Mouse (Mus musculus): ENCODE data around the gene Tes.

The Tes gene

DNA sequence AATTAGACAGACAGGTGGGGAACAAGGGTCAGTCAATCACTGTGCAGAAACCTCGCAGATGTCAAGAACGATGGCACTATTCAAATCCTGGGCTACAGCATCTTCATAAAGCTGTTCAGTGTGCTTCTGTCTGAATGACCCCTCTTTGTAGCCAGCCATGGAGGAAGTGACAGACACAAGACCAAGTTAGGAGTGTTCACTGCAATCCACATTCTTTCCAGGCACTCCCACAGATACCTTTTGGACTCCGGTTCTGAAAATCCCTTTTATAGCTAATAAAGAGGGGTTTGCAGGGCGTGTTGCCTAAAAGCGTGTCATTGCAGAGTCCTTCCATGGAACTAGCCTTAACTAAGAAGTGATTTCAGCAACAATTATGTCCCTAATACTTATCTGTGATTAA, 14.9 kb downstream of the Tes start:
- DNase-seq, result no peak

DNA sequence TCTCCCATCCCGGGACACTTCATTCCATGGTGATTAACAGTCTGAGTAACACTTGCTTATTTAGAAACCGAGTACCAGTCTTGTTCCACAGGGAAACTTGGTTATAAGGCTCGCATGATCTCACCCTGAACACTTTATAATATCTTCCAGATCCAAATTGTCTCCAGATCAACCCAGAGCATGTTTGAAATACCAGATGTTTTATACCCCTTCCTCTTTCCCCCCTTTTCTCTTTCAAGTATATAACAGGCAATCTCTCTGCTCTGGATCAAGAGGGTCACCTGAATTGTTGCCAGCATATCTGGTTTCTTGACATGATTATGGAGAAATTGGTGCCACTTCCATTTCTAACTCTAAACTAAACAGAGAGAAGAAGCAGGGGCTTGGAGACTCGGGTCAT, 17.3 kb downstream of the Tes start:
- no peak for DNase-seq

DNA sequence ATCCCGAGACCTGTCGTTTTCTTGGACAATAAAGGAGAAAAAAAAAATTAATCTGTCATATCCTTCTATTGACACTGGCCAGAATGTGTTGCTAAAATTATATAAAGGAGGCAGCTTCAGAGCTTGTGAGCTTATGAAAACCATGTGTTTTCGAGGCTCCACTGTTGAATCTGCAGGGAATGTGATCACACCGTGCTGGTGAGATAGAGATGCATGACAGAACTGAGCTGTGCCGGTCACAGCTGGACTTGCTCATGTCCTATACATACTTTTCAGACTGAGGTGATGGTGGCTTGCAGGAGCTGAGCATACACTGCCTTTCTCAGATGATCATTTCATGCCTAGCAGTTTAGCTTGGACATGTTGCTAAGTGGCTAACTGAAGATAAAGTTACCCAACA, 17.9 kb downstream of the Tes start:
- DNase-seq, result no peak

DNA sequence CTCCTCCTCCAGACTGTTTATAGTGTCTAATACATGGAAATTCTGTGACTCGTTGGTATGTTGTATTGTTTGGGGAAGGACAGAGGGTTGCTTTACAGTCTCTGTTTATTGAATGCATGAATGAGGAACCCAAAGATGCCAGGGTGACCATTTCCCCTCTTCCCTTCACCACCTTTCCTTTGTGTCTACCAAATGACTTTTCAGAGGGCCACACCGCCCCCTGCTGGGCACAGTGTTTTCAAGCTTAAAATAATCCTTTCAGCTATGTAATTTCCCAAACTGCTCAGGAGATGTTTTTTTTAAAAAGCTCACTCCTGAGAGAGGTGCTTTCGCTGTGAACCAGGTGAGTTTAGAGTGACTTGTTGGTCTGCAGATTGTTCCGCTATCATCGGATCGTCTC, 22.5 kb downstream of the Tes start:
- DNase-seq, result peak; percentile 71 to 94

DNA sequence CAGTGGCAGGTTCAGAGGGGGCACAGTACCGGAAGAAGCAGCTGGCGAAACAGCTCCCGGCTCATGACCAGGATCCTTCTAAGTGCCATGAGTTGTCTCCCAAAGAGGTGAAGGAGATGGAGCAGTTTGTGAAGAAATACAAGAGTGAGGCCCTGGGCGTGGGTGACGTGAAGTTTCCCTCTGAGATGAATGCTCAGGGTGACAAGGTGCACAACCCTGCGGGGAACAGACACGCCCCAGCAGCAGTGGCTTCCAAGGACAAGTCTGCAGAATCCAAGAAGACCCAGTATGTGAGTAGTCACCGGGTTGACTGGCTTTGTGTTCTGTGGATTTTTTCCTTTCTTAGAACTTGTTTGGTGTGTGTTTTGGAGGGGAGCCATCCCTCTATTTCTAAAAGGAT, 32.4 kb downstream of the Tes start:
- DNase-seq, result no peak

DNA sequence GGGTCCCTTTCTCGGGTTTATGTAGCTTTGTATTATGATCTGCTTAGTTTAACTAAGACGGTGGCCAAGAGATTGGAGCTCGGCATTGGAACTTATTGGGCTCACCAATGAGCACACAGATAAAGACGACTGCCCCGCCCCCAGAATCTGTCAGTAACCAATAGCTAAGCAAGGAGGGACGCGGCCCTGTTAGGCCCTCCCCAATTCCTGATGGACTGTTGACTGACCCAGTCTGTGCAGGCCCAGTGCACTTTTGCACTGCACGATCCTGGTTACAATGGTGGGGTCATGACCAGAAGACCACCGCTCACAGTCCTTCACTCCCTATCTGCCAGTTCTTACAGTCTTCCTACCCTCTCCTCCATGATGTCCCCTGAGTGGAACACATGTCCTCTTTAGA, 33.6 kb downstream of the Tes start:
- DNase-seq, result no peak

DNA sequence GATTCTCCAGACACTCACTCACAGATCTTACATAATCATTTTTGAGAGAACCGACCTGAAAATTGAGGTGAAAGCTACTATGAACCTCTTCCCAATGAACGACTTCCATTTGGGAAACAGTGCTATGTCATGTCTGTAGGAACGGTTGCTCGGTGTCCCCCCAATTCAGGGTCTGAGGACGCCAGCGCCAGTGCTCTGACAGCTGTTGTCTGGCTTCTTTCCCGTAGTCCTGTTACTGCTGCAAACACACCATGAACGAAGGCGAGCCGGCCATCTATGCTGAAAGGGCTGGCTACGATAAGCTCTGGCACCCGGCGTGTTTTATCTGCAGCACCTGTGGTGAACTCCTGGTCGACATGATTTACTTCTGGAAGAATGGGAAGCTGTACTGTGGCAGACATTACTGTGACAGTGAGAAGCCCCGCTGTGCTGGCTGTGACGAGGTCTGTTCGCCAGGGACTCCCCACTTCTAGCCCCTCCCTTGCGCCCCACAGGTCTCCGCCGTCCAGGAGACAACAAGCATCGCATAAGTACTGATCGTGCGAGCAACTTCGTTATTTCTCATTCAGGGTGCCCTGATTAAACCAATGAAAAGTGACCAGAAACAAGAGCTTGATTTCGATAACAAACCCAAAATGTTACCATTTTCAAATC, 34.7 kb downstream of the Tes start:
- no peak for DNase-seq

DNA sequence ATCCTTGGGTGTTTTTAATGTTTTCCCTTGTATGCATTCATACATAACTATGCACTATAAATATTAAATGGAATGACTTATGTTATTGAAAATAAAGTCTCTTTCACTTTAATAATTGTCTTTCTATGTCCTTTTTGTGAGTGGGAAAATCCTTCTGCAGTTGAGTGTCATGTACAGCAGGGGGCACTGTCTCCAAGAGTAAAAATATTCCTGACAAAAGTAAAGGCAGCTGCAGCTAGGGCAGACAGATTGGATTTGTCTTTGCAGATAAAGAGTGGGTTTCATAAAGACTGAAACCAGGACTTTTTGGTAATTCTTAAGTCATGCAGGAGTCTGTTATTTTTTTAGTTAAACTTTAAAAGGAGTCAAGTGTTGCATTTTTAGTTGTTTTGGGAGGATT, 40.8 kb downstream of the Tes start:
- DNase-seq, result peak; percentile 34 to 66

DNA sequence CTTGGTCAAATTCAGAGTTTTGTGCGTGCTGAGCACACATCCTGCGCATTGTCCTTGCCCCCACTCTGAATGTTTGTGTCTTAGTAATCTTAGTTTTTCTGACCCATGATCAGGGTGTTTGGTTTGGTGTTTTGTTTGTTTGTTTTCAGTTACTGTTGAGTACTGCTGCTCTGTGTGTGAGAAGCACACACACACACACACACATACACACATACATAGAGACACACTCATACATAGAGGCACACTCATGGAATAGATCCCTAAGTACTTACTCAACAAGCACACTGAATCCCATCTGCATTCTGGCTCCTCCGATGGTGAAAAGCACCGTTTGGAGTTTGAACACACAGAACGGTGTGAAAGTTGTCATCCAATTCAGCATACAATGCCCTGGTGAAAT, 41.5 kb downstream of the Tes start:
- no peak for DNase-seq

DNA sequence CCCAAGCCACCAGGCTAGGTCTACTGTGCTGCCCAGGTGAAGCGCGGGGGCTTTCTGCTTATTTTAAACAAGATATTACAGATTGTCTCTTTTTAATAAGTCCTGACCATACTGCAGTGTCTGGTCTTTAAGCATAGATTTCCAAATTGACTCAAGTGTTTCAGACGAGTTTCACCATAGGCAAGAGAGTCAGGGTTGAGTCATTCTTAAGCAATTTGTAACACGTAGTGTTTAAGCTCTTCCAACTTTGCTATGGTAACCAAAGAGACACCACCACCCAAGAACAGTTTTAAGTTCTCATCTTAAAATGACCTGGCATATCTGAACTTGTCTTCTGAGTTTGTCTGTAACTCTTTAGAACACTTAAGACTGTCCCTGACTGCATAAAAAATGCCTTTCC, 44.3 kb downstream of the Tes start:
- DNase-seq, result no peak

DNA sequence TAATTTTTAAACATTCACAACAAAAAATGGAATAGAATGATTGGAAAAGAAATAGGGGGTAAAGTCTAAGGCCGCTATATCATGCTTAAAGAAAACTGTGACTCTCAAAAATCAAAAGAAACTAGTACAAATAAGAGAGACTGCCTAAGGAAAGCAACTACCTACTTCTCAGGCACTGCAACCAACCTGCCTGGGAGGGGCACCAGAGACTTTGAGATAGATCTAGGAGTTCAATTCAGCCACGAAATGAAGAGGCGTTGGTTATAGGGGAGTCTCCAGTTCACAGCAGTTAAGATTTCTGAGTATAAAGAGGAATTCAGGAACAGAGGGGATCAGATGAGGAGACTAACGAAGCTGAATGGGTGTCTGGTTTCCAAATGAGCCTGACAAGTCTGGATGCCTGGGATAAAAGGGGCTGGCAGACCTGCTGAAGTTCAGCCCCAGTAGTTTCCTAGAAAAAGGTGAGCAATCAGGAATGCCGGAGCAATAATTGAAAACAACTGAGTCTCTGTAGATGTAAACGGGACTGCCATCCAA, 45.7 kb downstream of the Tes start:
- DNase-seq, result peak; percentile 37 to 67

DNA sequence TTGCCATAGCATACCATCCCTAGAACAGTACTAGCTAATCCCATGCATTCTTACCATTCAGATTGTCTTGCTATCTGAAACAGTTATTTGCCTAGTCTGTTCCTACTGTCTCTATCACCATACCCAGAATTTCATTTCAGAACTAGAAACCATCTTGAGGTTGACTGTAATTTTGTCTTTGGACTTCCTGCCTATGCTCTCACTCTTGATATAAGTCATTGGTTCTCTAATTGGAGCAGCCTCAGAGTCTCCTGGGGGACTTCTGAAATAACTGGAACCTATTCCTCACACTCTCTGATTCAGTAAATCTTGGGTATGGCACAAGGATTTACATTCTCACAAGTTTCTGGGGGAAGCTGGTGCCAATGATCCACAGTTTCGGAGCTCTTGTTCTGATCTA, 47.1 kb downstream of the Tes start:
- no peak for DNase-seq

DNA sequence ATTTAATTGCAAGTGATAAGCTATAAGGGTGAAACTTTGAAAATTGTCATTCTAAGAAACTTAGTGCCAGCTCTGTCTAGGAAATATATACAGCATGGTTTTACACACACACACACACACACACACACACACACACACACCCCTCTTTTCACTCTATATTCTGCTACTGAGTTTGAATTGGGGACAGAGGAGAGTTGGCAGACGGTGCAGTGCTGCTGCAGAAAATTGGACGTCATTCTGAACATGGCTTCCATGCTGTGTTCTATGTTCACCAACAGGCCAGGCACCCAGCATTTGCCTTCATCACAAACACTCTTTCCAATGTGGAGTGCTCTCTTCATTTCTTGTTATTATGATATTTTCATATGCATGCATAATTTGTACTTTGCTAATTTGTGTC, 48.0 kb downstream of the Tes start:
- no peak for DNase-seq

DNA sequence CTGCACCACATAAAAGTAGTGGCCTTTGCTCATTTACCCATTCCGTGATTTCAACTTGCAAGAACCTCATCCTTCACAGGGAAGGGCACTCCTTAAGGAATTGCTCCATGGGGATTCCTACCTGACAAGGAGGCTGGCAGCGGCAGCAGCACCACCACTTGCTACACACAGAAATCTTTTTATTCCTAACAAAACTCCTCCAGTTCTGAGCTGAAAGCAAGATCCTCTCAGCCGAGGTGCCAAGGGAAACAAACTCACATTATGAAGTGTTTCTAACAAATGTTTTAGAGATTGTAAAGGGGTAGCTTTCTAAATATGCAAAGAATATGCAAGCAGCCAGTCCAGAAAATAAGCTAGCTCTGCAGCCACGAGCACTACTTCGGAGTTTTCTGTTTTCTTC, 49.6 kb downstream of the Tes start:
- DNase-seq, result no peak

DNA sequence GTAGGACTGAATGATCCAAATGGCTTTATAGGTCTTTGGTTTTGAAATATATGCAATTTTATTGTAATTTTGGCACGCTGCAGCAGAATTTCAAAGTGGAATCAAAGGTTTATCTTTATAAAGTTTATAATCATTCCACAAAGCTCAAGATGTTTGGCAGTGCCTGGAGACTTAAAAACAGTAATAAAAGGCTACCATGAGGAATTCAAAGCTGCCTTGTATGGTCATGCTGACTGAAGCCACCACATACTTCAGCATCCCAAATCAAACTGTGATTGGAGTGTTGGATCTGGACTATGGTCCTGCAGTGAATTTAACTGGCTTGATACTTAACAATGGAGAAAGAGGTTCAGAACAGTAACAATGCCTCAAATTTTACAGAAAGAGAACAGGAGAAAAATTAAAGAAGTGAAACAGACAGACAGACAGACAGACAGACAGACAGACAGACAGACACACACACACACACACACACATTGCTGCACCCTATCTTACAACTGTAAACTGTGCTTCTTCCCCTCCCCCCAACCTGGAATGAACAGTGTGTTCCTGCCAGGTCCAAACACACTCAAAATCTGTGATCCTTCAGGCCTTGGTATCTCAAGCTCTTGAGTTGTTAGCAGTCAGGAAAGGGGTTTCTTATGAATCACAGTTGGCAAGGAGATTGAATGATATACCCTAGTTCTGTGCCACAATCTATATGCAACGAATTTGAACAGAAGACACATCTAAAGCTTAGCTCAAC, 50.3 kb downstream of the Tes start:
- DNase-seq, result no peak

DNA sequence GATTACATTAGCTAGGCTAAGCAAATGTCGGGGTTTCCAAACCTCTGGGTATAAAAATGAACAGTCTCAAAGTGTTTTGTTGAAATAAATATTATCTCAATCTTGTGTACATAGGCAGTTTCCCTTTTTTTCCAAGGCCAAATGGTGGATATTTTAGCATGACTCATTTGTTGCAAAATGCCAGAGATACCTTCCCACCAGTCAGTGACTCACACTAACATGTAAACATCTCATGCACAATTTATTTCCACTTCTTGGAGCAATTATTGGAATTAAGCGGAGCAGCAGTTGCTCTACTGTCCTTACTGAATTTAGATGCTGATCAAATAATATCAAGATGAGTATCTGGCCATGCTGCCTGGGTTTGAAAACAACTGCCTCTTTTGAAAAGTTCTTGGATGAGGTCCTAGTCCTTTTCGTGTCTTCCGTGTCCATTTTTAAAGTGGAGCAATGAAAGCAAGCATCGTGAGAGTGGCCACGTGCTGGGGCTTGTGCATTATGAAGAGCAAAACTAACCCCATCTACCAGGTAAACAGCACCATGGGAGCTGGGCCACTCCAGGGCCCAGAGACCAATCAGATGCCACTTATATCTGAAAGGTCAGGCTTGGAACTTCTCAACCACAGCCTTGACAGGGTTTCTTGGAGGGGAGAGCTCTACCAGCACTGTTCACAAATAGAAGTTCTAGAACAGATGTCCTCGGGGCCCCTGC, 54.7 kb downstream of the Tes start:
- DNase-seq, result no peak

DNA sequence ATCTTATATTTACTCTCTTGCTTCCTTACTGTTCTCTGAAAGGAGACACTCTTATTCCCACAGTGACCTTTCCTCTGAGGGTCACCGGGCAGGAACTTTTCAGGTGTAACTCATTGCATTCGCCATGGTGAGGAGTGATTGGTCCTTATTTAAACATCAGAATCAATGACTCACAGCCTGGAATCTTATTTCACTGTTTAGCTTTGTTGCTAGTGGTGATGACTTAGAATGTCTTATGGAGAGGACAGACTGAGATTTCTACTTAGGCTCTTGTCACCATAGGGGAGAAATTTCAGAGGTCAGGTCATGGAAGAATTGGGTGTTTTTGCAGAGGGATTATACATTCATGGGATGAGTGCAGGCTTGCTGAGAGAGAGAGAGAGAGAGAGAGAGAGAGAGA, 75.1 kb downstream of the Tes start:
- DNase-seq, result no peak

DNA sequence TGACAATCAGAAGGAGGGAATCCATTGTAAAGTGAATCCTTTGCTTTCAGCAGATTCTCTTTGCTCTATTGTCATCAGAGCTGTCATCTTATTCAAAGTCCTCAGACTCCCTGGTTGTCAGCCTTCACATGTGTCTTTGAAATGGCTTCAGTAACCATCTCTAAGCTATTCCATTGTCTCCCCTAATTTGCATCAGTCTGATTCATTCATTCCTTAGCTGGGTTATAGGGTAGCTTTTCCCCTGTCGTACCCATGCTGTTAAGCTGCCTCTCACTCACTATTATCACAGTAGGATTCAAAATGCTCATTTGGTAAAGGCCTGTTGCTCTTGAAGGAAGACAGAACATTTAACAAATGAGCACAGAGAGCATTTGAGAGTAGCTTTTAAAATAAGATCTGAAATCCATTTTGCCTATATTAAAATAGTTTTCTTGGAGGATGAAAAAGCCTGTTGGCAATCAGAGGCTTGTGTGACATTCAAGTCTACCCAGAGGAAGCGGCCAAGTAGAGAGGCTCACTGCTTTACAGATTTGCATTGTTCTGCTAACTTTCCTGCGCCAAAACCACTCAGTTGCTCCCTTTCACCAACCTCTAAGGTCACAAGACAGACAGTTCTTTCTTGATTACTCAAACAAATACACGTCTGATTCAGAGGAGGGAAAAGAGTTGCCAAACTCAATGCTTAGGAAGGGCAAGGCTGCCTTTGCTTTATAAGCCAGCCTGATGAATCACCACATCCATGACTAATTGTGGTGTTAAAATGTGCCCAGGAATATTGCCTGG, 77.8 kb downstream of the Tes start:
- DNase-seq, result no peak

DNA sequence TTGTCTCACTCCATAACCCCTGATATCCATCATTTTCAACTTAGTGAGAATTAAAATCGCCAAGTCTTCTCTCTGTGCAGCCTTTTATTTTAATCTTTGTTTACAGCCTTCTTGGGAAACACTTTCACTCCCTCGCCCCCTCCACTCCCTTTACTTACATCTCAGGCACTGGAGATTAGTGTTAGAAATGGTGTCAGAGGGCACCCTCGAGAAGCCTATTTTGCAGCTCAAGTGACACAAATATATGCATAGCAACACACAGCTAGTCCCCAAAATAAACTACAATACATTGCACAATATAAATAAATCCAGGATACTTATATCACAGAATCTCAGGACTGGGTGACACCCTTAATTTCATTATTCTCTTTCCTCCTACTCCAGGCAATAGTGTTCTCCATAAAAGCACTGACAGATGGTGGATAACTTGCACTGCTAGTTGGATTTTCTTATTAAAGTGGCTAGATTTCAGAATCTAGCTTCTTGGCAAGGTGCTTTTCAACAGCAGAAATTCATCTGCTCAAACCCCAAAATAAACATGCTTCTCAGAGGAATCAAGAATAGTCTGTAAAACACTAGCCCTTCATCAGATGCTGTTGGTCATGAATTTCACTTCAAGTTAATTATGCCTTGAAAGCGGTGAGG, 86.2 kb downstream of the Tes start:
- DNase-seq, result no peak

DNA sequence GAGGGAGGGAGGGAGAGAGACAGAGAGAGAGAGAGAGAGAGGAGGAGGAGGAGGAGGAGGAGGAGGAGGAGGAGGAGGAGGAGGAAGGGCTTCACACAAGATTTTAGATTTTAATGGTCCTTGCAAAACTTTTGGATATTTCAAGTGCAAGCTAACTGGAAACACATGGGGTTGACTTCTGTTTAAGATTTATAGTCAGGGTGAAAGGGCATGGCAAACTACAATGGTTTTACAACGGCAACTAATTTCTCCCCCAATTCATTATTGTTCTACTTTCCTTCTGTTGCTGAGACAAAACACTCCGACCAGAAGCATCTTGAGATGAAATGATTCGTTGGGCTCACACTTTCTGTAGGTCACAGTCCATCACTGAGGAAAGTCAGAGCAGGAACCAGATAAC, 87.6 kb downstream of the Tes start:
- DNase-seq, result no peak
